In genomic region chr17:79826482-79827034, GRCm38 (mm10) we compare ENCODE assay signal across 15 mouse cellular contexts.
DNase-seq lines count a peak whose midpoint lies in the region; ATAC-seq and TF ChIP-seq lines count a peak whose summit lies in the region.
"Had no signal": no experiment of that assay in that cellular context is flagged by ENCODE, and none has a peak within 500 bp of the region (broad histone marks: within the 10 kb centered on the region; RNA-seq: fewer than 3 reads in every experiment).

No protein-coding gene starts in this region.

- TF ChIP-seq POLR2A in lung, adult 2 months (IDR thresholded peaks at IDR 0.05; ENCODE audit: borderline replicate concordance, extremely low read depth, low read depth, low read length): no peak

- H3K9me3 ChIP-seq in kidney, embryonic 14.5 days (ENCODE audit: control insufficient read depth, low read length): no peaks in the 10 kb centered on the region
- H3K9me3 ChIP-seq: forebrain, embryonic 10.5 days; heart, embryonic 15.5 days; hindbrain, embryonic 10.5 days; midbrain, embryonic 13.5 days had no signal

- no peak for TF ChIP-seq CTCF in lung, adult 2 months (IDR thresholded peaks at IDR 0.05; ENCODE audit: insufficient read depth, low read length)

- H3K27me3 ChIP-seq in kidney, embryonic 14.5 days (ENCODE audit: control insufficient read depth, insufficient read depth, low read length): no peaks in the 10 kb centered on the region
- H3K27me3 ChIP-seq: heart, embryonic 15.5 days had no signal

- no peak overlapping the region for H3K9ac ChIP-seq in kidney, embryonic 14.5 days (ENCODE audit: low read depth, low read length)
- H3K9ac ChIP-seq: heart, embryonic 15.5 days; midbrain, embryonic 13.5 days had no signal

- ATAC-seq in kidney, embryonic 14.5 days (ENCODE audit: low FRiP score, low TSS enrichment): peak; percentile 52; the same call in 1 of the 2 replicates
- ATAC-seq in frontal cortex, adult (ENCODE audit: low TSS enrichment): no peak
- ATAC-seq: midbrain, embryonic 13.5 days had no signal

- DNase-seq in kidney, adult 11 months: no peak
- peak; percentile 12 for DNase-seq in lung, postnatal 36 days
- DNase-seq in lung, adult 2 months: no peak
- DNase-seq in T-cell, adult 2 months (ENCODE audit: low spot score): peak; percentile 15
- peak; percentile 47 for DNase-seq in thymus, postnatal 25 days
- DNase-seq in right cerebral cortex, adult 18-20 months: no peak
- DNase-seq: lung, postnatal 10 days; right cerebral cortex, postnatal 14 days had no signal

- WGBS in kidney, embryonic 14.5 days: 50% methylated on average over 6 of the region's 6 CpGs
- WGBS in lung, adult 2 months: 73% methylated on average over 6 of the region's 6 CpGs

- H3K27ac ChIP-seq in kidney, embryonic 14.5 days (ENCODE audit: low read depth, low read length): no peak overlapping the region
- H3K27ac ChIP-seq: forebrain, embryonic 10.5 days; heart, embryonic 15.5 days; hindbrain, embryonic 10.5 days; midbrain, embryonic 13.5 days had no signal

- H3K36me3 ChIP-seq in kidney, embryonic 14.5 days (ENCODE audit: control insufficient read depth, insufficient read depth, low read length): no peaks in the 10 kb centered on the region
- H3K36me3 ChIP-seq: forebrain, embryonic 10.5 days; heart, embryonic 15.5 days; hindbrain, embryonic 10.5 days; midbrain, embryonic 13.5 days had no signal

- no peaks in the 10 kb centered on the region for H3K4me1 ChIP-seq in kidney, embryonic 14.5 days (ENCODE audit: control insufficient read depth, insufficient read depth, low read length)
- H3K4me1 ChIP-seq in lung, adult 2 months (ENCODE audit: control insufficient read depth, insufficient read depth, low read length): peaks cover under 1% of the 10 kb centered on the region; the same call in 1 of the 2 replicates
- H3K4me1 ChIP-seq: forebrain, embryonic 10.5 days; hindbrain, embryonic 10.5 days; midbrain, embryonic 13.5 days had no signal

- no peak overlapping the region for H3K4me2 ChIP-seq in kidney, embryonic 14.5 days (replicated peaks; ENCODE audit: low read depth, low read length)
- H3K4me2 ChIP-seq: heart, embryonic 15.5 days; midbrain, embryonic 13.5 days had no signal

- no peak overlapping the region for H3K4me3 ChIP-seq in kidney, embryonic 14.5 days (ENCODE audit: low read length)
- no peak overlapping the region for H3K4me3 ChIP-seq in lung, adult 2 months (replicated peaks; ENCODE audit: extremely low read depth, low read depth, low read length)
- H3K4me3 ChIP-seq: forebrain, embryonic 10.5 days; heart, embryonic 15.5 days; hindbrain, embryonic 10.5 days; midbrain, embryonic 13.5 days; myocyte had no signal

Comparison
In these comparisons a context has a peak if more than half of its experiments do, and no peak if none do; other contexts are left out.
1. DNase-seq: peak in lung, postnatal 36 days (single experiment), T-cell, adult 2 months (single experiment) and thymus, postnatal 25 days (single experiment); none in kidney, adult 11 months (single experiment), lung, adult 2 months (single experiment) and right cerebral cortex, adult 18-20 months (single experiment).